Mouse (Mus musculus) limb, embryonic 14.5 days (tissue): ENCODE data around the gene Cacna2d3. TPM values are rescaled to one million over a fixed set of nuclear protein-coding genes. Genes with fewer than 3 reads are reported as not detected.

Experiments used
- ATAC-seq: fragments of 200-750 bp; cut with Nextera tagmentation; 2 replicates; pipeline ENCODE4 v1.8.0; 2017; ENCODE audit warnings: low read depth, moderate number of reproducible peaks, moderate TSS enrichment; ENCODE audit not compliant: low FRiP score
- DNase-seq: peaks from one replicate; pipeline ENCODE4 v3.0.0-alpha.2; 2015; ENCODE audit warnings: low spot score
- H3K27ac ChIP-seq: fragments of 300-500 bp; sonication (generic); replicated peaks from 2 replicates; pipeline ENCODE4 v1.5.1; 2014; ENCODE audit warnings: low read depth, mild to moderate bottlenecking, low read length, moderate library complexity, mixed read lengths
- H3K27me3 ChIP-seq: fragments of 300-500 bp; sonication (generic); 2 replicates; pipeline ENCODE4 v1.6.1; 2014; ENCODE audit warnings: low read length, mixed read lengths; ENCODE audit not compliant: control insufficient read depth, insufficient read depth
- H3K36me3 ChIP-seq: fragments of 300-500 bp; sonication (generic); 2 replicates; pipeline ENCODE4 v1.6.1; 2014; ENCODE audit warnings: mild to moderate bottlenecking, low read length, moderate library complexity, mixed read lengths; ENCODE audit not compliant: control insufficient read depth, insufficient read depth
- H3K4me1 ChIP-seq: fragments of 300-500 bp; sonication (generic); 2 replicates; pipeline ENCODE4 v1.6.1; 2014; ENCODE audit warnings: antibody characterized with exemption, low read length, mixed read lengths; ENCODE audit not compliant: control insufficient read depth, insufficient read depth
- H3K4me2 ChIP-seq: fragments of 300-500 bp; sonication (generic); replicated peaks from 2 replicates; pipeline ENCODE4 v1.6.1; 2014; ENCODE audit warnings: low read depth, mild to moderate bottlenecking, low read length, moderate library complexity; ENCODE audit not compliant: severe bottlenecking
- H3K4me3 ChIP-seq: fragments of 300-500 bp; sonication (generic); replicated peaks from 2 replicates; pipeline ENCODE4 v1.5.1; 2014; ENCODE audit warnings: low read length
- H3K9ac ChIP-seq: fragments of 300-500 bp; sonication (generic); 2 replicates; pipeline ENCODE4 v1.6.1; 2014; ENCODE audit warnings: mild to moderate bottlenecking, low read depth, low read length, moderate library complexity; ENCODE audit not compliant: severe bottlenecking
- H3K9me3 ChIP-seq: fragments of 300-500 bp; sonication (generic); 2 replicates; pipeline ENCODE4 v1.6.1; 2016; ENCODE audit warnings: low read length; ENCODE audit not compliant: control insufficient read depth
- POLR2A ChIP-seq: fragments of 200-500 bp; IDR thresholded peaks from 2 replicates; pipeline ENCODE4 v1.8.0; 2012; ENCODE audit warnings: inconsistent platforms, mild to moderate bottlenecking, moderate library complexity, borderline replicate concordance; ENCODE audit not compliant: insufficient read depth, insufficient read length; ENCODE audit errors: extremely low read depth
- whole genome bisulfite sequencing: fragments of 180-500 bp; shearing (Covaris S2); extraction: QIAGEN DNeasy Blood & Tissue Kit; methylation state at CpG from one replicate; pipeline ENCODE4 v1.1.7; 2014; 5-methylcytosine and 5-hydroxymethylcytosine counted together
- polyA plus RNA-seq, 2 experiments: library from polyadenylated mRNA; depleted of rRNA in 1 of 2; stranded (reverse) in 1 of 2; unstranded in 1 of 2; fragments of >200 nt; fragmentation: Nextera tagmentation in 1 of 2; extraction: Ambion mirVana in 1 of 2; gene quantifications; 2 replicates each; pipeline versions ENCODE4 v1.2.1 to v1.2.3; 2012 to 2014

Cacna2d3 gene
- polyA plus RNA-seq, 2 experiments = 4.9 to 6.3 TPM

GRCm38 (mm10) chr14:29435203-29435602 lies 286.5 kb downstream of the Cacna2d3 start:
- TF ChIP-seq POLR2A = no peak
- Histone ChIP-seq H3K9me3 (no peaks in the 10 kb centered on the region), H3K9ac (no peak overlapping the region), H3K4me1 (no peaks in the 10 kb centered on the region), H3K27ac (no peak overlapping the region), H3K27me3 (no peaks in the 10 kb centered on the region), H3K4me3 (no peak overlapping the region), H3K36me3 (no peaks in the 10 kb centered on the region), H3K4me2 (no peak overlapping the region)
- DNase-seq = no peak
- no peak for ATAC-seq

GRCm38 (mm10) chr14:29433716-29434115 lies 287.9 kb downstream of the Cacna2d3 start:
- H3K27me3 ChIP-seq = no peaks in the 10 kb centered on the region
- ATAC-seq (no peak), DNase-seq (no peak)
- no peak overlapping the region for H3K9ac ChIP-seq
- no peaks in the 10 kb centered on the region for H3K4me1 ChIP-seq
- H3K4me2 ChIP-seq = no peak overlapping the region
- WGBS = 87% methylated on average over 3 of the region's 3 CpGs
- no peak for TF ChIP-seq POLR2A
- H3K27ac ChIP-seq = no peak overlapping the region
- H3K9me3 ChIP-seq = no peaks in the 10 kb centered on the region
- no peaks in the 10 kb centered on the region for H3K36me3 ChIP-seq
- no peak overlapping the region for H3K4me3 ChIP-seq

DNA sequence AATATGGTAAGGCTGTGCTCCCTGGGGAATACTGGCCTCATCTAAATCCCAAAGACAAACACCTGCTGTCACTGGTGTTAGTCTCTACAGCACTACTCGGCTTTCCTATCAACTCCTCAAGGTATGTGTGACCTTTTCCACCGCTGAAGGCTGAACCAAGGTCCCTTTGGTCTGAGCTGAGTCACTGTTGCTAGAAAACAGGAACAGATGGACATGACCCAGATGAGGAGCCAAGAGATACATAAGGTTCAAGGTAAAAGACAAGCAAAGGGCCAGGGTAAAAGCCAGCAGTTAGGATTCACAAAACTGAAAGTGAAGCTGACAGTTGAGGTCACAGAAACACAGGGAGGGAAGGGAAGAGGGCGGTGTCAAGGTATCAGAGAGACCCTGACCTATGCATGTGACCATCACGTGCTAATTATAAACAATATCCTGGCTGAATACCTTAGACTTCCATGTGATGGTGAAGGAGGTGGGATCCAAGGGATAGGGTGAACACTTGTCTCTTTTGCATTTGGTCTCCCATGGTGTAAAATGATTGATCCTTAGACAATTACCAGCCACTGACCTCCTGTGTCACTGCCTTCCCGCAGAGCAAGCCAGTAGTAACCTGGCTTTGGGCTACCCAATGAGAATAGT lies 288.5 kb downstream of the Cacna2d3 start:
- Histone ChIP-seq H3K4me2 (no peak overlapping the region), H3K4me3 (no peak overlapping the region), H3K4me1 (no peaks in the 10 kb centered on the region), H3K9me3 (no peaks in the 10 kb centered on the region), H3K27ac (no peak overlapping the region), H3K9ac (no peak overlapping the region), H3K36me3 (no peaks in the 10 kb centered on the region), H3K27me3 (no peaks in the 10 kb centered on the region)
- no peak for TF ChIP-seq POLR2A
- no peak for DNase-seq
- WGBS = 62% methylated on average over 5 of the region's 5 CpGs
- no peak for ATAC-seq

DNA sequence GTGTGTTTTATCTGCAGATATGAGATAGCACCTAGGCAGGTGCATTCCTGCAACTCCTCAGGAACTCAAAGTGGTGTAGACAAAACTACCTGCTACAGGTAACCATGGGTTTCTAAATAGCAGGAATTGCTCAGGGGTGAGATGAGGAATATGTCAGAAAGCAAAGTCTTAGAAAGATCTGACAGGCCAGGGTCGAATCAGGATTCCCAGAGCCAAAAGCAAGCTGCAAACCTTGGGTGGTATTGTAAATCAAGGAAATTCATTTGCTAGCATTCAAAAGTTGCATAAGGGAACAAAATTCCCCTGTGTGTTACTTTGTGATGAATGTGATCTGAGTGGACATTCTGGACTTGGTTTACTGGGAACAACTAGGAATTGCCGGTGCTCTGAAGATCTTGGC lies 291.9 kb downstream of the Cacna2d3 start:
- WGBS = 87% methylated on average over 2 of the region's 2 CpGs
- no peak overlapping the region for H3K4me2 ChIP-seq
- no peaks in the 10 kb centered on the region for H3K36me3 ChIP-seq
- DNase-seq (no peak), ATAC-seq (no peak)
- H3K27me3 ChIP-seq = no peaks in the 10 kb centered on the region
- no peak for TF ChIP-seq POLR2A
- H3K9me3 ChIP-seq = no peaks in the 10 kb centered on the region
- no peak overlapping the region for H3K9ac ChIP-seq
- H3K27ac ChIP-seq = no peak overlapping the region
- H3K4me1 ChIP-seq = no peaks in the 10 kb centered on the region
- no peak overlapping the region for H3K4me3 ChIP-seq

DNA sequence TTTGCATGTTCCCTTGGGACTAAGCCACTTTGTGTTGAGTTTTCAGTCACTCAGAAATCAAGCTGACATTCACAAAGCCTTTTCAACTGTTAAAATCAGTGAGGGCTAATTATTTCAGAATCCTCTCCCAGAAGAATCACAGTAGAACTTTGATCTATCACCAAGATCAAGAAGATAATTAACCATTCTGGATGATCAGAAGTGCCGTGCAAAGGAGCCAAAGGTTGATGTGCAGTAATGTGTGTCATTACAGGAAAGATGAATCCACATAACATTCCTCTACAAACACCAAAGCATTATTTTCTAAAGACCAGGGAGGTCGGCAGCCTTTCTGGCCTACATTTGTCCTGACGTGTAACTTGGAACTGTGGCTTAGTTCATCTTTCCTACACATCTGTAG lies 296.0 kb downstream of the Cacna2d3 start:
- Histone ChIP-seq H3K4me3 (no peak overlapping the region), H3K4me1 (no peaks in the 10 kb centered on the region), H3K4me2 (no peak overlapping the region), H3K9me3 (no peaks in the 10 kb centered on the region), H3K9ac (no peak overlapping the region), H3K27ac (no peak overlapping the region), H3K36me3 (no peaks in the 10 kb centered on the region), H3K27me3 (no peaks in the 10 kb centered on the region)
- ATAC-seq = no peak
- no peak for DNase-seq
- 87% methylated on average over 3 of the region's 3 CpGs for WGBS
- no peak for TF ChIP-seq POLR2A

DNA sequence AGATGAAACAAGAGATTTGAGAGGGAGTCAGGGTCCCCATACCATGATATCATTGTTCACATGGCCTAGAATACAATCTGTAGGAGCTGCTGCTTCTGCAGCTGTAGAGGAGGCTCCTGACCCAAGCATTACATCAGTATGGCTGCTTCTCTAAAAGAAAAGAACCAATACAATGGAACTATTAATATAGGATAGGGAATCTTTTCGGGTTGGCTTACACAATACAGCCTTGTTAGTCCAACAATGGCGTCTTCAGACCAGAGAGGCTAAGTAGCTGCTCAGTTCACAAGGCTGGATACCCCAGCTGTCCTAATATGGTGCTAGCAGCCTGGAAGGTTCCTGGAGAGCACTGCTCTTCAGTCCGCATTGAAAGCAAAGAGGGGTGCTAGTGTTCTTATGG lies 296.5 kb downstream of the Cacna2d3 start:
- no peak for ATAC-seq
- no peaks in the 10 kb centered on the region for H3K36me3 ChIP-seq
- no peaks in the 10 kb centered on the region for H3K27me3 ChIP-seq
- no peaks in the 10 kb centered on the region for H3K9me3 ChIP-seq
- H3K4me1 ChIP-seq = no peaks in the 10 kb centered on the region
- 86% methylated on average over 3 of the region's 3 CpGs for WGBS
- no peak overlapping the region for H3K4me3 ChIP-seq
- TF ChIP-seq POLR2A = no peak
- H3K27ac ChIP-seq = no peak overlapping the region
- no peak overlapping the region for H3K9ac ChIP-seq
- no peak for DNase-seq
- no peak overlapping the region for H3K4me2 ChIP-seq
